Mouse (Mus musculus) myocyte (in vitro differentiated cells): ENCODE measurements around the gene Flot1. TPM values are rescaled to one million over a fixed set of nuclear protein-coding genes. Genes with fewer than 3 reads are reported as not detected.

Source experiments
- H3K27me3 ChIP-seq: one replicate; pipeline ENCODE4 v1.6.1; 2011; ENCODE audit not compliant: control insufficient read depth, insufficient read depth, insufficient read length
- H3K36me3 ChIP-seq: one replicate; pipeline ENCODE4 v1.6.1; 2011; ENCODE audit not compliant: control insufficient read depth, insufficient read depth
- H3K4me2 ChIP-seq: one replicate; pipeline ENCODE4 v1.6.1; 2011; ENCODE audit warnings: low read depth, control low read depth
- H3K4me3 ChIP-seq: one replicate; pipeline ENCODE4 v1.5.1; 2011; ENCODE audit warnings: mild to moderate bottlenecking, control low read depth, moderate library complexity
- H3K79me2 ChIP-seq: one replicate; pipeline ENCODE4 v1.6.1; 2011; ENCODE audit not compliant: control insufficient read depth, insufficient read depth
- H3ac ChIP-seq: one replicate; pipeline ENCODE4 v1.6.1; 2011; ENCODE audit not compliant: control insufficient read depth, insufficient read length
- CEBPB ChIP-seq: IDR thresholded peaks from 2 replicates; pipeline ENCODE4 v1.6.1; 2011; ENCODE audit warnings: mild to moderate bottlenecking, moderate library complexity; ENCODE audit not compliant: poor library complexity, insufficient read depth, severe bottlenecking
- E2F4 ChIP-seq: IDR thresholded peaks from one replicate; pipeline ENCODE4 v1.6.1; 2011; ENCODE audit warnings: mild to moderate bottlenecking, control low read depth, moderate library complexity; ENCODE audit not compliant: insufficient read depth
- MAX ChIP-seq: IDR thresholded peaks from one replicate; pipeline ENCODE4 v1.6.1; 2011; ENCODE audit warnings: low read depth, mild to moderate bottlenecking, control low read depth
- MYOD1 ChIP-seq, 3 experiments: IDR thresholded peaks; one replicate each; pipeline ENCODE4 v1.6.1; 2011; ENCODE audit warnings: control low read depth in 2 of 3, low read depth in 2 of 3, mild to moderate bottlenecking in 2 of 3, moderate library complexity in 1 of 3; ENCODE audit not compliant: insufficient read length in 2 of 3, control insufficient read depth in 1 of 3
- MYOG ChIP-seq, 3 experiments: IDR thresholded peaks; one replicate each; pipeline ENCODE4 v1.6.1; 2011; ENCODE audit warnings: control low read depth in 2 of 3, low read depth in 2 of 3, mild to moderate bottlenecking in 2 of 3; ENCODE audit not compliant: insufficient read length in 2 of 3, control insufficient read depth in 1 of 3, insufficient read depth in 1 of 3
- POLR2A ChIP-seq: IDR thresholded peaks from one replicate; pipeline ENCODE4 v1.6.1; 2011; ENCODE audit warnings: low read depth, mild to moderate bottlenecking, control low read depth, moderate library complexity; ENCODE audit not compliant: insufficient read length
- POLR2AphosphoS2 ChIP-seq: IDR thresholded peaks from one replicate; pipeline ENCODE4 v1.6.1; 2011; ENCODE audit warnings: low read depth, control low read depth; ENCODE audit not compliant: insufficient read length
- REST ChIP-seq: IDR thresholded peaks from one replicate; pipeline ENCODE4 v1.6.1; 2011; ENCODE audit warnings: mild to moderate bottlenecking, control low read depth, moderate library complexity; ENCODE audit not compliant: insufficient read depth, insufficient read length
- SRF ChIP-seq: IDR thresholded peaks from one replicate; pipeline ENCODE4 v1.6.1; 2011; ENCODE audit warnings: low read depth; ENCODE audit not compliant: control insufficient read depth, insufficient read length
- TCF12 ChIP-seq: IDR thresholded peaks from one replicate; pipeline ENCODE4 v1.6.1; 2011; ENCODE audit warnings: mild to moderate bottlenecking, control low read depth; ENCODE audit not compliant: poor library complexity, insufficient read depth, severe bottlenecking
- TCF3 ChIP-seq: IDR thresholded peaks from one replicate; pipeline ENCODE4 v1.6.1; 2011; ENCODE audit warnings: low read depth, control low read depth; ENCODE audit not compliant: insufficient read length
- USF1 ChIP-seq: IDR thresholded peaks from one replicate; pipeline ENCODE4 v1.6.1; 2011; ENCODE audit warnings: low read depth, mild to moderate bottlenecking, control low read depth, moderate library complexity
- polyA plus RNA-seq: library from polyadenylated mRNA; unstranded; fragments of >200 nt; fragmentation: generic; extraction: Trizol; gene quantifications from one replicate; pipeline ENCODE4 v1.2.1, GENCODE M21; 2012; ENCODE audit warnings: missing spikeins

The Flot1 gene
- polyA plus RNA-seq, 1 experiment, result 107 TPM

GRCm38 (mm10) chr17:35795656-35796055 lies 27.4 kb upstream of the Flot1 start:
- H3K4me3 ChIP-seq, result no peak overlapping the region
- H3K36me3 ChIP-seq, result no peaks in the 10 kb centered on the region
- H3K4me2 ChIP-seq, result peak overlapping the region; percentile 13
- H3ac ChIP-seq, result no peak overlapping the region
- no peaks in the 10 kb centered on the region for H3K79me2 ChIP-seq
- 0 out of 2 replicates have a peak, but pooled peaks have one; percentile 49 for TF ChIP-seq CEBPB
- no peak for TF ChIP-seq MYOD1 (IDR thresholded peaks at IDR 0.05; ENCODE audit: control insufficient read depth in 1 of 3, insufficient read length in 2 of 3, low read depth in 2 of 3)
- H3K27me3 ChIP-seq, result no peaks in the 10 kb centered on the region

GRCm38 (mm10) chr17:35796835-35797234 lies 26.2 kb upstream of the Flot1 start:
- Histone ChIP-seq H3K27me3 (no peaks in the 10 kb centered on the region), H3K4me3 (no peak overlapping the region), H3ac (no peak overlapping the region), H3K4me2 (no peak overlapping the region), H3K36me3 (no peaks in the 10 kb centered on the region), H3K79me2 (no peaks in the 10 kb centered on the region)
- no peak for TF ChIP-seq E2F4
- no peak for TF ChIP-seq TCF3
- no peak for TF ChIP-seq CEBPB
- TF ChIP-seq MAX, result no peak
- no peak for TF ChIP-seq SRF
- no peak for TF ChIP-seq POLR2A
- no peak for TF ChIP-seq POLR2AphosphoS2
- TF ChIP-seq USF1, result no peak
- TF ChIP-seq MYOG (IDR thresholded peaks at IDR 0.05; ENCODE audit: control insufficient read depth in 1 of 3, insufficient read depth in 1 of 3, insufficient read length in 2 of 3, low read depth in 2 of 3), result no peak
- no peak for TF ChIP-seq TCF12
- TF ChIP-seq REST, result no peak
- no peak for TF ChIP-seq MYOD1 (IDR thresholded peaks at IDR 0.05; ENCODE audit: control insufficient read depth in 1 of 3, insufficient read length in 2 of 3, low read depth in 2 of 3)

- H3K36me3 ChIP-seq, result no peaks in the 10 kb centered on the region
- TF ChIP-seq TCF3 (no peak), CEBPB (no peak), TCF12 (no peak), POLR2A (no peak), MYOG (IDR thresholded peaks at IDR 0.05; ENCODE audit: control insufficient read depth in 1 of 3, insufficient read depth in 1 of 3, insufficient read length in 2 of 3, low read depth in 2 of 3) (no peak), E2F4 (no peak), USF1 (no peak), REST (no peak), POLR2AphosphoS2 (no peak), MAX (no peak), SRF (no peak)
- no peak overlapping the region for H3K4me3 ChIP-seq
- H3K27me3 ChIP-seq, result no peaks in the 10 kb centered on the region
- no peaks in the 10 kb centered on the region for H3K79me2 ChIP-seq
- H3ac ChIP-seq, result no peak overlapping the region
- no peak overlapping the region for H3K4me2 ChIP-seq
Measured at GRCm38 (mm10) chr17:35800905-35801304, 22.1 kb upstream of the Flot1 start.

GRCm38 (mm10) chr17:35803020-35803419 lies 20.0 kb upstream of the Flot1 start:
- H3K4me3 ChIP-seq, result no peak overlapping the region
- TF ChIP-seq SRF, result no peak
- TF ChIP-seq MYOD1 (IDR thresholded peaks at IDR 0.05; ENCODE audit: control insufficient read depth in 1 of 3, insufficient read length in 2 of 3, low read depth in 2 of 3), result no peak
- no peak for TF ChIP-seq E2F4
- TF ChIP-seq TCF12, result no peak
- no peak for TF ChIP-seq CEBPB
- no peak for TF ChIP-seq POLR2A
- TF ChIP-seq MAX, result no peak
- TF ChIP-seq MYOG (IDR thresholded peaks at IDR 0.05; ENCODE audit: control insufficient read depth in 1 of 3, insufficient read depth in 1 of 3, insufficient read length in 2 of 3, low read depth in 2 of 3), result no peak
- TF ChIP-seq TCF3, result no peak
- TF ChIP-seq POLR2AphosphoS2, result no peak
- TF ChIP-seq USF1, result no peak
- TF ChIP-seq REST, result no peak

GRCm38 (mm10) chr17:35803858-35804399 lies 19.1 kb upstream of the Flot1 start:
- no peaks in the 10 kb centered on the region for H3K36me3 ChIP-seq
- H3K27me3 ChIP-seq, result no peaks in the 10 kb centered on the region
- TF ChIP-seq CEBPB (no peak), E2F4 (no peak), USF1 (no peak), MYOD1 (IDR thresholded peaks at IDR 0.05; ENCODE audit: control insufficient read depth in 1 of 3, insufficient read length in 2 of 3, low read depth in 2 of 3) (no peak), REST (no peak), POLR2A (no peak), MYOG (IDR thresholded peaks at IDR 0.05; ENCODE audit: control insufficient read depth in 1 of 3, insufficient read depth in 1 of 3, insufficient read length in 2 of 3, low read depth in 2 of 3) (no peak), POLR2AphosphoS2 (no peak), TCF3 (no peak), MAX (no peak), TCF12 (no peak), SRF (no peak)
- H3K4me2 ChIP-seq, result no peak overlapping the region
- H3ac ChIP-seq, result no peak overlapping the region
- no peak overlapping the region for H3K4me3 ChIP-seq
- no peaks in the 10 kb centered on the region for H3K79me2 ChIP-seq

More at GRCm38 (mm10) chr17:35803020-35803419, 20.0 kb upstream of the Flot1 start:
- Histone ChIP-seq H3K27me3 (no peaks in the 10 kb centered on the region), H3K36me3 (no peaks in the 10 kb centered on the region), H3K79me2 (no peaks in the 10 kb centered on the region), H3ac (no peak overlapping the region), H3K4me2 (no peak overlapping the region)
